Mouse (Mus musculus) gastrocnemius, adult 18-20 months (tissue): ENCODE results near the gene Mkln1. TPM values are rescaled to one million over a fixed set of nuclear protein-coding genes. Genes with fewer than 3 reads are reported as not detected.
A peak's percentile ranks its signal among the peaks of the same experiment; 100 is the strongest.
"Not testable (repeated sequence)": the region's sequence is repeated elsewhere in the genome, so short reads cannot be mapped to it uniquely, and the experiment has no call there.

ENCODE experiments used
- DNase-seq: peaks from one replicate; pipeline ENCODE4 v3.0.0; 2021; ENCODE audit warnings: low spot score
- total RNA-seq, 2 experiments: library from RNA; stranded (reverse); gene quantifications; 2 replicates each; pipeline ENCODE4 v1.2.3; 2021

Gene Mkln1
- total RNA-seq, 2 experiments from 2014 or later = 142 to 160 TPM

DNA sequence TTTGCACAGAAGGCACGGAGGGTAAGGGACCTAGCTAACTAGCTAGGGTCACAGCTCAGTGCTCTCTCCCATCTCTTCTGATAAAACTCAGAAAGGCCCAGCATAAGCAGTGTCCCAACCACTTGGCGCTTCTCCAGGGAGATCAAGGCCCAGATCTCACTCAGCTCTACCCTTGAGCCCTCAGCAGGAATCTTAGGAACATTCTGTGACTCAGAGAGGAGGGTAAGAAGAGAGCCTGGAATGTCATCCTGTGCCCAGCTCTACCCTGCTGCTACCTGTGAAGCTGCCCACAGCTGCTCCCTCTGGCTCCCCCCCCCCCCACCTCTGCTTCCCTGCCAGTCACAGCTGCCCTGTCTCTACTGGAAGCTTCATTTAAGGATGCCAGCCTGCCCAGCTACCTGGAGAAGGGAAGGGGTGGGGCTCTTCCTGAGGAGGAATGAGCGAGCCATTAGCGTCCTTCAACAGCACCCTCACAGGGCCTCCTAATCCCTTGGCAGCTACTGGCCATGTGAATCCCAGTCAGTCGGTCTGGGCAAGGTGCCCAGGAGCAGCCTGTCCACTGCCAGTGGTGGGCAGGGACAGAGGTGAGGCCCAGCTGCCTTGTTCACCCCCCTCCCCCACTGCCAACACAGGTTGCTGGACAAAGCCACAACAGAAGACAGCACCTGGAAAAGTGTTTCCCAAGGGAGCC is 151.0 kb downstream of the Mkln1 start:
- peak; percentile 21 for DNase-seq

- no peak for DNase-seq
These were observed 152.5 kb downstream of the Mkln1 start for GRCm38 (mm10) chr6:31550876-31551532.

DNA sequence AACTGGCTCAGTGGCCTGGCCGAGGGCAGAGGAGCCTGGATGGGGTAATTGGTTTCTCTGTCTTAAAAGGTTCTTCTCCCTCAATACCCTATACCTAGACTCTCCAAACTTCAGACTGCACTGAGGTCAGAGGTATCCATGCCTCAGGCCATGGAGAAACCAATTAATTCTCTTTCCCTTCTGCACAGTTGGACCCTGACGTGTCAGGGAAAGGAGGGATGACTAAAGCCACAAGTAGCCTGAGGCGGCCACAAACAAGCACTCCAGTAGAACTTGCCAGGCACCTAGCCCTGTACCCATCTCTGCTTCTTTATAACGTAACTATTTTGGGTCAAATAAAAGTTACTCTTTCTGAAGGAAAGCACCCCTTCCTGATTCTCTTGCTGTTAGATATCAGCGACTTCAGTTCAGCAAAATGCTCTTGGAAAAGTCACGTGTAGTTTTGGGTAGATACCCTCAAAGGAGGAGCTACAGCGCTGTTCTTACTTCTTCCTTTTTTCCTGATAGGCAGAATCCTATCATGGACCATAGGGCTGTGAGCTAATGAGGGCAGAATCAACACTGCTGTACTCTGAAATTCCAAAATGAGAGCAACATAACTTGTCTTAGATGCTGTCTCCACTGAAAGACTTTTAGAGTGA is 158.0 kb downstream of the Mkln1 start:
- DNase-seq = no peak

DNA sequence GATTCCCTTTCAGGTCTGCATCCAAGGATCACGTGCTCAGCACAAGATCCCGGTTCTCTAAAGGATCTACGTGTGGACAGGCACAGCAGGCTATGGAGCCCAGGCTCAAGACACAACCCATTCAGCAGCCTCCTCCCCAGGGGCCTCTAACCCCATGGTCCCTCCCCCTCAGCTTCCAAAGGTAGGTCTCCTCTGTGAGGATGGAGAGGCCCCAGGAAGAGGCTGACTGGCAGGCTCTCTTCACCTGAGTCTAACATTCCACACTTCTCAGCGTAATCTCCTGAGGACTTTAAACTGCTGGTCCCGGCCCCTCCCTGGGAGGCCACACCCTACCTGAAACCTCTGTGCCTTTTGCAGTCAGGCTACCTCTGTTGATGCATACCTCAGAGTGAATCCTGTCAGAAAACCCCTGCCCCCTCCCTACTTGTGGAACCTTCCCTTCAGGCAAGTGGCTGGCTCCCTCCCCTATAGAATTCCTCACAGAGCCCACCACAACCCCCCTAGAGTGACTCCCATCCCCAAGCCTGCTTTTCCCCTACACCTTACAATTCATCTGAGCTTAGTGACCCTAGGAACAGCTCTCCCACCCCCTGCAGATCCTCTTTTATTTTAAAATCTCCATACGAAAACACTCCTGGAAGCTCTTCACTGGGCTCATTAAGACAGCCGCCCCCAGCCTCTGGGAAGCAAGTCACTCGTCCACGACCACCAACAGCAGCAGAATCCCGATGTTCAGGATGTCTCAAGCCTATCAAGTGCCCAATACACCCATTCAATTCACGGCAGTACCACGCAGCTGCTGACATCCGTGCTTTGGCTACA is 161.8 kb downstream of the Mkln1 start:
- DNase-seq = no peak

- DNase-seq = not testable (repeated sequence)
These were observed 163.4 kb downstream of the Mkln1 start for GRCm38 (mm10) chr6:31561948-31562347.

DNA sequence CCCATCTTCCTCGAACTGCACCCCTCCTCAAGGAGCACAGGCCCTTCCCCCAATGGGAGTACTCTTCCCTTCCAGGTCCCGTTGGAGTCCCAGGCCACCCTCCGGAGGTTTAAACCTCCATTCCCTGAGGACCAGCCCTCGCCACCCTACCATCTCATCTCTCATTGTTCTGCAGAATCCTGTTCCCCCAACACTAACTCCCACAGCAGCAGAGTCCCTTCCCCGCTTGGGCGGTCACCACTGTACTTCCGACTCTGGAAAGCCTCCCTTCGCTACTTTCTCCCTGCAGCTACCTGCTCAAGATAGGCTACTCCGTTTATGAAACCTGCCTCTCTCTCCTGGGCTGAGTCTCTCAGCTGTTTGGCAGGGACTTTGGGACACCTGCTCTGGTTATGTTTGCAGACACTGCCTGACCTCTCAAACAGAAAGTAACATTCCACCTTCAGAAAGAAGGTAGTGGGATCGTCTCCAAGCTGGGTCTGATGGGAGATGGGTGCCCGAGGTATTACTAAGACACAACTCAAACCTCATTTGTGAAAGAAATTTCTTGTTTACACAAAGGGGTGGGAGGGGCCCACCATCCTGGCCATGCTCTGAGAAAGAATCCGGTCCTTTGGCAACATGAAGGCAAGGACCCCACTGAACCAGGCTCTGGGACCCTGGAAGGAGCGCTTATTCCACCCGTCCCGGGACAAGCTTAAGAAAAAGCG is 164.0 kb downstream of the Mkln1 start:
- DNase-seq = no peak

GRCm38 (mm10) chr6:31563235-31564181 is 165.0 kb downstream of the Mkln1 start, which contains the start of gene Podxl:
Podxl (minus strand) TSS chr6:31563981.
- peak; percentile 52 for DNase-seq

DNA sequence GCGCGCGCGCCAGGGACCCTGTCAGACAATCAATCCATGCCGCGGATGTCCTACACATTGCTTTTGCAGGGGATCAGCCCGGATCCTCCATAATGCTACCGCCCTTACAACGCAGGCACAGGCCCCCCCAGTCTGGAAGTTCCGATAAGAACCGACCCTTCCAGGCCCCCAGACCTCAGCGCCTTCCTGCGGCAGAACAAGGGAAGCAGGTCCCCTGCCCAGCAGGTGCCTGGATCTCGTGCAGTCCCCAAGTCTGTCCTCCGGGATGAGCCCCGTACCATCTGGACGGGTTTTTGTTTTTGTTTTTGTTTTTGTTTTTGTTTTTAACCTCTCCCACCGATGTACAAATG is 165.6 kb downstream of the Mkln1 start:
- no peak for DNase-seq

- no peak for DNase-seq
These were observed 166.4 kb downstream of the Mkln1 start for GRCm38 (mm10) chr6:31564901-31565391.

Other genes with a start within 250 kb of the Mkln1 start
- gene Podxl, start 165.2 kb downstream of the Mkln1 start, total RNA-seq = 10 to 100 TPM; 13.1 to 28.0 TPM